Mouse (Mus musculus): ENCODE data around the gene Sim2. TPM values are rescaled to one million over a fixed set of nuclear protein-coding genes. Genes with fewer than 3 reads are reported as not detected.

The Sim2 gene
- polyA plus RNA-seq, 1 experiment from 2014 or later = 0.27 TPM

DNA sequence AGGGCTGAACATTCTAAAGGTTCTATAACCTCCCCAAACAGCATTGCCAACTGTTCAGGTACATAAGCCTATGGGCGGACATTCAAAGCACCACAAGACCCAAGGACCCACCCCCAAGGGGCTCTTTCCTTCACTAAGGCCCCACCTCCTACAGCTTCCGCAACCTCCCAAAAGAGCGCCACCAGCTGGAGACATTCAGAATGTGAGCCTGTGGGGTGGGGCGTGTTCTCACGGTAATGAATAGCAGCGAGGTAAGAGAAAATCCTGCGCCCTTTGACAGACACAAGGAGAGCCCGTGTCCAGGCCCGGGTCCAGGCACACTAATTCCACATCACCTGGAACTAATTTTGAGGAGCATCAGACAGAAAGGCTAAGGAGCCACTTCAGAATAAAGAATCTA lies 20.5 kb upstream of the Sim2 start:
- no peak overlapping the region for H3K4me3 ChIP-seq
- H3K4me1 ChIP-seq (replicated peaks) = peaks cover 10% of the 10 kb centered on the region; the same call in 1 of the 2 replicates
- peaks cover 7% of the 10 kb centered on the region; the same call in 1 of the 2 replicates for H3K9me3 ChIP-seq
- H3K27ac ChIP-seq = no peak overlapping the region
- H3K36me3 ChIP-seq = no peaks in the 10 kb centered on the region
- no peak for DNase-seq (ENCODE audit: low spot score)
- H3K27me3 ChIP-seq (ENCODE audit: insufficient read depth, poor library complexity, severe bottlenecking) = peaks cover 10% of the 10 kb centered on the region
- WGBS = 64% methylated on average over 9 of the region's 9 CpGs

DNA sequence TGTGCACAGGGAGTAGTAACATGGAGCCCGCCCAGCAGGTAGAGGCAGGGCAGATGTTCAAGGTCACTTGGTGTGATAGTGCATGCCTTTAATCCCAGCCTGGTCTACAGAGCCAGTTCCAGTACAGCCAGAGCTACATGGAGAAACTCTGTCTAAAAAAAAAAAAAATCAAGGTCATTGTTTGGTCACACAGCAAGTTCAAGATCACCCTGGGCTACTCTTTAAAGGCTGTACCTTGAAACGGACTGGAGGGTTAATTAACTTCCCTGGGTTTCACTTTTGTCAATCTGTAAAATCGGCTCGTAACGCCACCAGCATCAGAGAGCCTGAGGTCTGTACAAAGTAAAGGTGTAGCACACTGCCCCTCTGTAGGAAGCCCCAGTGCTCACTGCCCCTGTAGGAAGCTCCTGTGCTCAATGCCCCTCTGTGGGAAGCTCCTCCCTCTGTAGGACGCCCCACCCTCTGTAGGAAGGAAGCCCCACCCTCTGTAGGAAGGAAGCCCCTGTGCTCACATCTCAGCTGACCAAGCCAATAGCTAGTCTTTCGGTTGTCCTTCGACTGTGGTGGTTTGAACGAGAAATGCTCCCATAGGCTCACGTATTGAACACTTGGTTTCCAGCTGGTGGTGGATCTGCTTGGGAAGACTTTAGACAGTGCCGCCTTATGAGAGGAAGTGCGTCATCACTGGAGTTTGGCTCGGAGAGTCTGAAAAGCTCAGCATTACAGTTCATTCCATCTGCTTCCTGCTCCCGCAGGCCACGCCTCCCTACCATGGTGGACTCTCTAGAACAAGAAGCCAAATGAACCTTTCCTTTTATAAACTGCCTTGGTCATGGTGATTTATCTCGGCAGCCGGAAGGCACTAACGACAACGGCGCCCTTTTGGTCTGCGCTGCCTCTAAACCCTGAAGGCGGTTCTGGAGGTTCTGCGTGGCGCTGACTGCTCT lies 18.7 kb upstream of the Sim2 start:
- Histone ChIP-seq H3K4me1 (replicated peaks) (peaks cover 10% of the 10 kb centered on the region; the same call in 1 of the 2 replicates), H3K27ac (no peak overlapping the region), H3K4me3 (peak overlapping the region; percentile 9; the same call in 1 of the 2 replicates), H3K27me3 (ENCODE audit: insufficient read depth, poor library complexity, severe bottlenecking) (peaks cover 24% of the 10 kb centered on the region), H3K36me3 (no peaks in the 10 kb centered on the region), H3K9me3 (peaks cover 7% of the 10 kb centered on the region; the same call in 1 of the 2 replicates)
- WGBS = 70% methylated on average over 24 of the region's 24 CpGs
- DNase-seq (ENCODE audit: low spot score) = no peak

DNA sequence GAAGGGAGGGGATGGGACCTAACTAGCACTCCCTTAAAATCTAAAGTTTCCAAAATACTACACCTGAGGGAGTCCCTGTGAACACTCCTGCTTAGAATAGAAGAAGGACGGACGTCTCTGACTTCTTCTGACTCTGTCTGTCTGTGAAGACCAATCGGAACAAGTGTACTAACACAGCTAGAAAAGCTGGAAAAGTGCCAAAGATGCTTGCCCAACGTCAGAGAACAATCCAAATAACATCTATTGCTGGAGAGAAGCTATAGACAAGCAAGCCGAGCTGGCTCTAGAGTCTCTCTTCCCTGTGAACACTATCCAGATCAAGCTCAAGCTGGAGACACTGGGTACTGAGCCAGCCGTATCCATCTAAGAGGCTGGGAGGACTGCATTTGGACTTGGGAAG lies 18.0 kb upstream of the Sim2 start:
- 87% methylated on average over 6 of the region's 6 CpGs for WGBS
- Histone ChIP-seq H3K36me3 (no peaks in the 10 kb centered on the region), H3K9me3 (peaks cover 7% of the 10 kb centered on the region; the same call in 1 of the 2 replicates), H3K27ac (no peak overlapping the region), H3K4me1 (replicated peaks) (peaks cover 18% of the 10 kb centered on the region; the same call in 1 of the 2 replicates), H3K27me3 (ENCODE audit: insufficient read depth, poor library complexity, severe bottlenecking) (peaks cover 31% of the 10 kb centered on the region), H3K4me3 (no peak overlapping the region)
- DNase-seq (ENCODE audit: low spot score) = no peak

DNA sequence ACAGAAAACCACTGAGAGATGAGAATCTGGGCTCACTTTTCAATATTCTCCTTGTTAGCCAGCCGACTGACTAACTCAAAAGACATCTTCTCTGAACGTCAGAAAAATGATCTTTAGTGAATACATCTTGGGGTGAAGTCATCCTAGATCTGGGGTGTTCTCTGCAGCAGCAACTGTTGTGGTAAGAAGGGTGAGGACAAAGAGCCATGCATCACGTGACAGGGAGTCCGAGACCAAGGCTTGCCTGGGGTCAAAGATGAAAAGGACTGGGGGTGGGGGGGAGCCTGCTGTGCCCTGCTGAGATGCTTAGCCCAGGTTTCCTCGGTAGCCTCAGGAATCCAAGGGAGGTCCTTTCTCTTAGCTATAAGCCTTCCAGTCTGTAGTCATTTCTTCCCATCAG lies 17.5 kb upstream of the Sim2 start:
- Histone ChIP-seq H3K27me3 (ENCODE audit: insufficient read depth, poor library complexity, severe bottlenecking) (peaks cover 33% of the 10 kb centered on the region), H3K9me3 (peaks cover 7% of the 10 kb centered on the region; the same call in 1 of the 2 replicates), H3K36me3 (no peaks in the 10 kb centered on the region), H3K4me3 (no peak overlapping the region), H3K4me1 (replicated peaks) (peaks cover 18% of the 10 kb centered on the region; the same call in 1 of the 2 replicates), H3K27ac (no peak overlapping the region)
- WGBS = 44% methylated on average over 5 of the region's 5 CpGs
- DNase-seq (ENCODE audit: low spot score) = no peak

DNA sequence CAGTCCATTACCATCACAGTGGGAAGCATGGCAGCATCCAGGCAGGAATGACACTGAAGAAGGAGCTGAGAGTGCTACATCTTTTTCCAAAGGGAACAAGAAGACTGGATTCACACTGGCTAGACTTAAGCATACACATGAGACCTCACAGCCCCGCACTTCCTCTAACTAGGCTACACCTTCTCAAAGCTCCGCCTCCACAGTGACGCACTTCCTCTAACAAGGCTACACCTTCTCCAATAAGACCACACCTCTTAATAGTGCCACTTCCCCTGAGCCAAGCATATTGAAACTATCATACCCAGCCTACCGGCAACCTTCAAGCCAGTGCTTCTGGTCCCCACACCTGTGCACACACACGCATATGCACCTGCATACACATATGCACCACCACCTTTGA lies 15.7 kb upstream of the Sim2 start:
- Histone ChIP-seq H3K4me3 (no peak overlapping the region), H3K36me3 (no peaks in the 10 kb centered on the region), H3K9me3 (peaks cover 7% of the 10 kb centered on the region; the same call in 1 of the 2 replicates), H3K27ac (no peak overlapping the region), H3K4me1 (replicated peaks) (peaks cover 18% of the 10 kb centered on the region; the same call in 1 of the 2 replicates), H3K27me3 (ENCODE audit: insufficient read depth, poor library complexity, severe bottlenecking) (peaks cover 45% of the 10 kb centered on the region)
- DNase-seq (ENCODE audit: low spot score) = no peak
- 94% methylated on average over 5 of the region's 5 CpGs for WGBS

DNA sequence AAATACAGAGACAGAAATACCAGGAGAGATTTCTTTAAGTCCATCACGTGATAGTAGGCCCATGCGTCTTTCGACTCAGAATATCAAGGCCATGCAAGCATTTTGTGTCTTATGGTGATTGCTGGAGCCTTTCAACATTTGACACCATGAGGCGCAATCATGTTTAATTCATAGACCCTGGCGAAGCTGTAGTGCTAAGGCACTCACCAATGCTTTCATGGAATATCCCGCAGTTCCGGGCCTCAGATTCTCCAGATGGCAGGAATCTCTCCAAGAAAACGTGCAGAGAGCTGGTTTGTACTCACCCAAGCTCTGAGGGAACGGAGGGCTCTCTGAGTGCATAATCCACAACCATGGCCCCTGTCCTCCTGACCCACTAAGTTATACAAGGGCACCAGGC lies 13.8 kb upstream of the Sim2 start:
- peaks cover 7% of the 10 kb centered on the region; the same call in 1 of the 2 replicates for H3K9me3 ChIP-seq
- DNase-seq (ENCODE audit: low spot score) = no peak
- H3K27ac ChIP-seq = no peak overlapping the region
- H3K4me3 ChIP-seq = no peak overlapping the region
- 68% methylated on average over 9 of the region's 9 CpGs for WGBS
- peaks cover 61% of the 10 kb centered on the region for H3K27me3 ChIP-seq (ENCODE audit: insufficient read depth, poor library complexity, severe bottlenecking)
- no peaks in the 10 kb centered on the region for H3K36me3 ChIP-seq
- peaks cover 18% of the 10 kb centered on the region; the same call in 1 of the 2 replicates for H3K4me1 ChIP-seq (replicated peaks)

DNA sequence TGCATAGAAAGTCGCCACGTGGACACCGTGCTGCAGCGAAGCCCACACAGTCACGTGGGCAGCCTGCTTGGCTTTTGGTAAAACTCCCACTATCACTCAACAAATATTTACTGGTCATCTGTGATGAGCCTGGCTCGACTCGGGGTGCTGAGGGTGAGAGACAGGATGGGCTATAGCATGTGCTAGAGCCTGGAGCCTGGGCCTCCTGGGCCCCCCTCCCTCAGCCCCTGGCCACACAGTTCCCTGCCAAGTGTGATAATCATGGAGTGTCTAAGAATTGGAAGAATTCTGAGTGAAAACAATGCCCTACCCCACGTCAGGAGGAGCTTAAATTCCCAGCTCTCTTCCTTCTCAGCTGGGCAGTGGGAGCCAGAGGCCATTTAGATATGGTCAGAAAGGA lies 13.3 kb upstream of the Sim2 start:
- peaks cover 7% of the 10 kb centered on the region; the same call in 1 of the 2 replicates for H3K9me3 ChIP-seq
- 78% methylated on average over 8 of the region's 8 CpGs for WGBS
- no peak overlapping the region for H3K4me3 ChIP-seq
- H3K27me3 ChIP-seq (ENCODE audit: insufficient read depth, poor library complexity, severe bottlenecking) = peaks cover 62% of the 10 kb centered on the region
- H3K27ac ChIP-seq = no peak overlapping the region
- H3K36me3 ChIP-seq = no peaks in the 10 kb centered on the region
- H3K4me1 ChIP-seq (replicated peaks) = peaks cover 18% of the 10 kb centered on the region; the same call in 1 of the 2 replicates
- no peak for DNase-seq (ENCODE audit: low spot score)

DNA sequence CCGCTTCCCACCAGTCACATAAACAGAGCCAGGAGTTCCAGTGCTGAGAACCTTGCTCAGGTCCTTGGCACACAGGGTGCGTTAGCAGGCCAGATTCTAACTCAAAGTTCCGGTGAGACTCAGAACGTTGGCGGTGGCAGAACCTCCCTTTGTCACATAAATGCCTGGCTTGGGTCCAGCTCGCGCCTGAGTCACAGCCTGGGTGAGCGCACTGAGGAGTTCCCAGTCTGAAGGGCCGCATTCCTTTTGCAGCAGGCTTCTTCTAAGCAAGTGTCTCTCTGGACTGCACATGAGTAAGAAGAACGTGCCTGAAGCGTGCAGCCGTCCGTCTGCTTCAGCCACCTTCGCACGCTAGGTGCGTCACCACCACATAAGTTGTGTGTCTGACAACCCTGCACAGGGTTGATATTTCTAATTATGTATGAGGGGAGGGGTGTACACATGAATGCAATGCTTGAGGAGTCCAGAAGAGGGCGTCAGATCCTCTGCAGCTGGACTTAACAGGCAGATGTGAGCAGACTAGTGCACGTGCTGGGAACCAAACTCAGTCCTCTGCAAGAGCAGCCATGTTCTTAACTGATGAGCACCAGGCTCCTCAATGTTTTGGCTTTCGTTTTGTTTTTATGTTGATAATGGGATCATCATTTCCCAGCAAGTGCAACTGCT lies 9.2 kb upstream of the Sim2 start:
- peak; percentile 9 for DNase-seq (ENCODE audit: low spot score)
- no peak overlapping the region for H3K4me3 ChIP-seq
- peaks cover 17% of the 10 kb centered on the region; the same call in 1 of the 2 replicates for H3K4me1 ChIP-seq (replicated peaks)
- no peaks in the 10 kb centered on the region for H3K9me3 ChIP-seq
- no peak overlapping the region for H3K27ac ChIP-seq
- peaks cover 92% of the 10 kb centered on the region for H3K27me3 ChIP-seq (ENCODE audit: insufficient read depth, poor library complexity, severe bottlenecking)
- H3K36me3 ChIP-seq = no peaks in the 10 kb centered on the region
- 37% methylated on average over 19 of the region's 19 CpGs for WGBS

DNA sequence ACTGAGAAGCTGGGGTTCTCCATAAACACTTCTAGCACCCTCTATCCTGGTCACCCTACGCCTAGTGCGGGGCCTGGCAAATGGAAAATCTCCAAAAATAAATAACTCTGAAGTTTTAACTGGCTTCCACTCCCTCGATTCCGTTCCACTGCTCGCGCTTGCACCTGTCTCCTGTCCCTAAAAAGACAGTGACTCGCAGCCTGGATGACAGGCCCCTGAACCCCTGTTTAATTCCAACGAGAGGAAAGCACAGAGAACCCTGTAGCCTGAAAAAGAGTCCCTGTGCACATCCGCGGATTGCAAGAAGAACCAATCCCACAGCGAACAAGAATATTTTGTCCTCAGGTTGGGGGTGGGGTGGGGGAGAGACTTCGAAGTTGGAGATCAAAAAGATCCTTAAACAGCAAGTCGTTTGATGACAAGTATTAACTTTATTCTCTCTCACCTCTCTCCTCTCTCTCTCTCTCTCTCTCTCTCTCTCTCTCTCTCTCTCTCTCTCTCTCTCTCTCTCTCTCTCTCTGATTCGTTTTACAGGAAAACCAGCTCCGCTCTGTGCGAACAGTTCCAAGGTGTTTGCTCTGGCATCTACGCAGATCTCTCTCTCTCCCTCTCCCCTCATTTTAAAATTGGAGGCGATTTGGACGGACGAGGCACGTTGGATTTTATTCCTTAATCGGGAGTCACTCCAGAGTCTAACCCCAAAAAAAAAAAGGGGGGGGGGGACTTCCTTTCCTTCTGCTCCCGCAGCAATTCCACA lies 6.2 kb upstream of the Sim2 start:
- DNase-seq (ENCODE audit: low spot score) = peak; percentile 50
- peaks cover 98% of the 10 kb centered on the region for H3K27me3 ChIP-seq (ENCODE audit: insufficient read depth, poor library complexity, severe bottlenecking)
- H3K4me1 ChIP-seq (replicated peaks) = peaks cover 8% of the 10 kb centered on the region; the same call in 1 of the 2 replicates
- no peaks in the 10 kb centered on the region for H3K36me3 ChIP-seq
- no peak overlapping the region for H3K27ac ChIP-seq
- H3K9me3 ChIP-seq = no peaks in the 10 kb centered on the region
- H3K4me3 ChIP-seq = no peak overlapping the region
- 2% methylated on average over 23 of the region's 23 CpGs for WGBS

DNA sequence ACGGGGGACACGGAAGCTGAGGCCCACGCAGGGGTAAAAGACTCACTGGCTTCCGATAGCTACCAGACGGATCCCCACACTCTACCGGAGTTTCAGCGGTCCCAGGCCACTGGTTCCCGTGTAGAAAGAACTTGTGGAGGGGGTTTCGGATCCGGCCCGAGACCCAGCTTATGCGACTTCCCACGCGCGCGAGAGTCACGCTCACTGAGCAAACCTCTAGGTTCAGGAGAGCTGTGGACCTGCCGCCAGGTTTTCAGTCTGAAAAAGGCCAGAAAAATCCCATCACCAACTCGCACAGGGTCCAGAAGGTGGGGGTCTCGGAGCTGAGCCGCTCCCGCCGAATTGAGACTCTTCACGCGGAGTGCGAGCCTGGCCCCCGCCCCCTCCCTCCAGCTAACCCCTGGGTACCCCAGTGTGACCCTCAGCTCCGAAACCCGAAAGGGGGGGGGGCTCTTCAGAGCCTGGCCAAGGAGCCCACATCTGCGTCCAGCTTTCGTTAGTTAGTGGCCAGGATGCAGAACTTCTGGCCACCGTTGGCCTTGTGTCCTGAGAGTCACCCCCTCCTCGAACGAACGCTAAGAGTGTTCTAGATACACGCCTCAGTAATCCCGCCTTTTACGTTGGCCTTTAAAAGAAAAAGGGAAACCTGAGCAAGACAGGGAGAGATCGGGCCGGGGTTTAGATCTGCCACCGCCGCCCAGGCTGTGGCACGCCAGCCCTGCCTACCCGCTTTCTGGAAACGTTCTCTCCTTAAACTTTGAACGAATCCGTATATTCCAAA lies 5.5 kb upstream of the Sim2 start:
- Histone ChIP-seq H3K36me3 (no peaks in the 10 kb centered on the region), H3K27ac (no peak overlapping the region), H3K9me3 (no peaks in the 10 kb centered on the region), H3K4me3 (no peak overlapping the region), H3K27me3 (ENCODE audit: insufficient read depth, poor library complexity, severe bottlenecking) (peaks cover 98% of the 10 kb centered on the region), H3K4me1 (replicated peaks) (peaks cover 9% of the 10 kb centered on the region)
- peak; percentile 54 for DNase-seq (ENCODE audit: low spot score)
- under 1% methylated on average over 47 of the region's 47 CpGs for WGBS

DNA sequence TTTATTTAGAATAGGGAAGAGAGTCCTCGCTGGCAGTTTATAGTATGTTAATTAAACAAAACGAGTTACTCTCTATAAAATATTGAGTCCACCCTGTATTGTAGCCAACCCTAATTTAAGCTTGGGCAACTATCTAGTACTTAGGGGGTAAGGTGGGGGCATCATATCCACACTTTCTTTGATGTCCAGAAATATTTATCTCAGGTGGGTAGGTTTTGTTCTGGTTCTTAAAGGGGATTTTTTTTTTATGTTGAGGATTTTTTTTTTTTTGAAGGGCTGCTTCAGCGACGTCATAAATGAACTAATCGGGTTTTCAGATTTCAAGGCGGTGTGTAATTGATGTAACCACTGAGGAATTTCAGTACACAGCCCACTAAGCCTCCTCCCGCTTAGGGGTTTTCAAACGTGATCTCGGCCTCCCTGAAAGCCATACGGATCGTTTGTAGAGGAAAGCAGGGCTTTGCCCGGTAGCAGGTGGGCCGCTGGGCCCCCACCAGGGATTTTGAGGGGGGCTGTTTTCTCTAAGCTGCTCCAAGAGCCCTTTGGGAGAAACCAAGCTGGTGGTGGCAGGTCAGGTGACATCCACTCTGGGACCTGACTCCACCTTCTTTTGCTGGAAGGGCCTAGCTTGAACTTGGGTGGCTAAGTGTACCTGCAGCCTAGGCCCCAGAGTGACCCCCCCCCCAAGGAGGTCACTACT lies 4.7 kb upstream of the Sim2 start:
- DNase-seq (ENCODE audit: low spot score) = peak; percentile 36
- no peaks in the 10 kb centered on the region for H3K9me3 ChIP-seq
- peaks cover 15% of the 10 kb centered on the region for H3K4me1 ChIP-seq (replicated peaks)
- H3K4me3 ChIP-seq = no peak overlapping the region
- H3K27me3 ChIP-seq (ENCODE audit: insufficient read depth, poor library complexity, severe bottlenecking) = peaks cover 100% of the 10 kb centered on the region
- no peak overlapping the region for H3K27ac ChIP-seq
- no peaks in the 10 kb centered on the region for H3K36me3 ChIP-seq
- WGBS = 2% methylated on average over 13 of the region's 13 CpGs

Data from hindbrain, embryonic 10.5 days (tissue).